Mouse (Mus musculus): ENCODE results near the gene Cr2. TPM values are rescaled to one million over a fixed set of nuclear protein-coding genes. Genes with fewer than 3 reads are reported as not detected.
A peak's percentile ranks its signal among the peaks of the same experiment; 100 is the strongest.
"Not testable (repeated sequence)": the region's sequence is repeated elsewhere in the genome, so short reads cannot be mapped to it uniquely, and the experiment has no call there.

Gene Cr2
- 0.30 and 0.94 TPM in 2 replicates for polyA plus RNA-seq (2015; fragmentation: Nextera tagmentation; extraction: Ambion mirVana)

DNA sequence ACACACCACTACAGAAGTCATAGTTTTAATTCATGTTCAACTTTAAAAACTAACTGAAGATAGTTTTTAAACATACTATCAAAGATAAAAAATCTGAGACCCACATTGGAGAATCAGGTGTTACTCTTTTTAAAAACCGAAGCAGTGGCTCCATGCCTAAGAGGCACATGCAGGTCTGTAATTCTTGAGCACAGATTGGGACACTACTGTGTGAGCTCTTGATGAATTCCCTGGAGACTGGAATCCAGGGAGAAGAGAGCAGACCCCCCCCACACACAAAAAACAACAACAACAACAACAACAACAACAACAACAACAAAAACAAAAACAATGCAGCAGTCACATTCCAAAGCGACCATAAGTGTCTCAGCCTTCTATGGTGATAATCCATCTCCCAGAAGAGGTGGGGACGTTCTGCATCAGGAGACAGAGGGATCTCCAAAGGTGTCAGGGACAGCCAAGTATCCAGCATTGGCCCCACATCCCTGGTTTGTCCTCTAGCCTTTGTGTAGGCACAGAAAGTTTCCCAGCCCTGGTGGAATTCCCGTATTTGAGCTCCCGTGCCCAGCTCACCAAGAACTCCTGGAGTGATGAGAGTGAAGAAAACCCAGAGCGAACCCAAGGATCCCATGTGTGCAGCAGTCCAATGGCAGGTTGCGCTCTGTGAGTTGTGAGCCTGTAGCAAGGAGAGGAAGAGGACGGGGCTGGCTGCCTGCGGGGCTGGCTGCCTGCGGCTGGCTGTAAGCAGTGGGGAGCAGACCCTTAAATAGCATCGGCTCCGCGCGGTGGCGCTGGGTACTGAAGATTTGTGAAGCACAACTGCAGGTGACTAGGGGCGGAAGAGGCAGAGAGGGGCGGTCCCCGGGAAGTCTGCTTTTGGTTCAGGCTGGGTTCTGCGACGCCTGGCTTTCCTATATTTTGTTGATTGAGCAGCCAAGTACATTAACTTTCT is at the start of gene Cr2:
TSS of gene Cr2 (minus strand) at position 737 of the 952 bp plus-strand sequence.
- WGBS = 6% methylated on average over 20 of the region's 20 CpGs
- H3K4me1 ChIP-seq (ENCODE audit: control insufficient read depth, insufficient read depth, low read length) = no peaks in the 10 kb centered on the region; the same call in 1 of the 2 replicates
- peak within 1 kb of the TSS; percentile 72 for H3K4me2 ChIP-seq (ENCODE audit: low read length)
- no peak within 1 kb of the TSS for H3K27ac ChIP-seq (ENCODE audit: low read length)
- H3K9ac ChIP-seq (ENCODE audit: low read depth, low read length) = peak within 1 kb of the TSS; percentile 53
- ATAC-seq = peak; percentile 99
- H3K27me3 ChIP-seq (ENCODE audit: control insufficient read depth, insufficient read depth, low read depth, low read length) = no peaks in the 10 kb centered on the region
- H3K4me3 ChIP-seq (ENCODE audit: low read depth, low read length) = peak within 1 kb of the TSS; percentile 36
- no peaks in the 10 kb centered on the region for H3K36me3 ChIP-seq (ENCODE audit: control insufficient read depth, insufficient read depth, low read length)
- H3K9me3 ChIP-seq (replicated peaks; ENCODE audit: control insufficient read depth, low read length, poor library complexity, severe bottlenecking) = no peaks in the 10 kb centered on the region

DNA sequence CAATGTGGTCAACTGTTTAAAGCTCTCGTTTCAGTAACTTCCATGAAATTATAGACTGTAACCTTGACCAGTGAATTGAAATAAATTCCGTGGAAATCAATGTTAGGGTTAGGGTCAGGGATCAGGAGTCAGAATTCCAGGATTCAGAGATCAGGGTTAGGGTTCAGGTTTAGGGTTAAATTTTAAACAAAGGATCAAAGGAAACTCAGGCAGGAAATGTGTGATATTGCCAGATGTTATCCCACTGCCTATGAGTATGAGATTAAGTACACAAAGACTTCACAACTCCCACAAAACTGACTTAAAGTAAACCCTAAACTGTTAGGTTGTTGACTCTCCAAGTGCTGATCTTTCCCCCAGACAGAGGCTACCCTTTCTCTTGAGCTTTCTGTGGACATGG is 45.3 kb upstream of the Cr2 start:
- Histone ChIP-seq H3K9me3 (replicated peaks; ENCODE audit: control insufficient read depth, low read length, poor library complexity, severe bottlenecking) (no peaks in the 10 kb centered on the region), H3K4me1 (ENCODE audit: control insufficient read depth, insufficient read depth, low read length) (no peaks in the 10 kb centered on the region), H3K4me2 (ENCODE audit: low read length) (no peak overlapping the region), H3K36me3 (ENCODE audit: control insufficient read depth, insufficient read depth, low read length) (no peaks in the 10 kb centered on the region), H3K27ac (ENCODE audit: low read length) (no peak overlapping the region), H3K27me3 (ENCODE audit: control insufficient read depth, insufficient read depth, low read depth, low read length) (no peaks in the 10 kb centered on the region), H3K9ac (ENCODE audit: low read depth, low read length) (no peak overlapping the region), H3K4me3 (ENCODE audit: low read depth, low read length) (no peak overlapping the region)
- no peak for ATAC-seq
- WGBS = 53% methylated on average over 2 of the region's 2 CpGs

DNA sequence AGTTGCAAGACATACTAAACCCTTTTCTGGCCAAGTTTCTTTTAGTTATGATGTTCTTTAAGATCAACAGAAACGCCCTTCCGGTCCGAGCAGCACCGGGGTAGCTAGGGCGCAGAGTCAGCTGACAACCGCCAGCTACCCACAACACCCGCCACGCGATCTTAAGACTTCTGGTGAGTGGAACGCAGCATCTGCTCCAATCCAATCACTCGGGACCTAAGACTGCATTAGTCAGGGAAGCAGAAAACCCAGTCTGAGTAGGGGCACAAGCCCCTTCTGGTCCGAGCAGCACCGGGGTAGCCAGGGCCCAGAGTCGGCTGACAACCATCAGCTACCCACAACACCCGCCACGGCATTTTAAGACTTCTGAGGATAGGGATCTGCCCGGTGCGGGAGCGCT is 36.3 kb upstream of the Cr2 start:
- not testable (repeated sequence) for H3K4me2 ChIP-seq (ENCODE audit: low read length); ATAC-seq; H3K36me3 ChIP-seq (ENCODE audit: control insufficient read depth, insufficient read depth, low read length); H3K27me3 ChIP-seq (ENCODE audit: control insufficient read depth, insufficient read depth, low read depth, low read length); H3K9ac ChIP-seq (ENCODE audit: low read depth, low read length); H3K4me1 ChIP-seq (ENCODE audit: control insufficient read depth, insufficient read depth, low read length); H3K4me3 ChIP-seq (ENCODE audit: low read depth, low read length); H3K9me3 ChIP-seq (replicated peaks; ENCODE audit: control insufficient read depth, low read length, poor library complexity, severe bottlenecking); H3K27ac ChIP-seq (ENCODE audit: low read length)
- WGBS = 72% methylated on average over 19 of the region's 19 CpGs

DNA sequence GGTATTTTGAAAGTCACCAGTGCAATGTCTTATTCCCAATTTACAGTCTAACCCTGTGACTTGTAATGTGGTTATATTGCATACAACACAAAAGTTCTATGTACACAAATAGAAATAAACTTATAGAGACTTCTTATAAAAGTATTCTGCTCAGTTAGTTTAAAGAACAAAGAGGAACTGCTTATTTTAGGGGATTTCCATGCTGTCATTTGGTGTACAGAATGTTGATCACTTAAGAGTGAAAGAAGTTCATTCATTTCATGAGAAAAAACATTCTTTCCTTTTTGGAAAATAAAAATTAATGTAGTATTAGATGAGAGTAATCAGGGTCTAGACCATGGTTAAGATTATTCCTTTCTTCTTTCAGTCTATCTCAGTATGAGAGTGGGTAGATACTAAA is 8.2 kb upstream of the Cr2 start:
- Histone ChIP-seq H3K4me3 (ENCODE audit: low read depth, low read length) (no peak overlapping the region), H3K27me3 (ENCODE audit: control insufficient read depth, insufficient read depth, low read depth, low read length) (no peaks in the 10 kb centered on the region), H3K9ac (ENCODE audit: low read depth, low read length) (no peak overlapping the region), H3K27ac (ENCODE audit: low read length) (no peak overlapping the region), H3K36me3 (ENCODE audit: control insufficient read depth, insufficient read depth, low read length) (no peaks in the 10 kb centered on the region), H3K9me3 (replicated peaks; ENCODE audit: control insufficient read depth, low read length, poor library complexity, severe bottlenecking) (no peaks in the 10 kb centered on the region), H3K4me1 (ENCODE audit: control insufficient read depth, insufficient read depth, low read length) (no peaks in the 10 kb centered on the region), H3K4me2 (ENCODE audit: low read length) (no peak overlapping the region)
- no peak for ATAC-seq

DNA sequence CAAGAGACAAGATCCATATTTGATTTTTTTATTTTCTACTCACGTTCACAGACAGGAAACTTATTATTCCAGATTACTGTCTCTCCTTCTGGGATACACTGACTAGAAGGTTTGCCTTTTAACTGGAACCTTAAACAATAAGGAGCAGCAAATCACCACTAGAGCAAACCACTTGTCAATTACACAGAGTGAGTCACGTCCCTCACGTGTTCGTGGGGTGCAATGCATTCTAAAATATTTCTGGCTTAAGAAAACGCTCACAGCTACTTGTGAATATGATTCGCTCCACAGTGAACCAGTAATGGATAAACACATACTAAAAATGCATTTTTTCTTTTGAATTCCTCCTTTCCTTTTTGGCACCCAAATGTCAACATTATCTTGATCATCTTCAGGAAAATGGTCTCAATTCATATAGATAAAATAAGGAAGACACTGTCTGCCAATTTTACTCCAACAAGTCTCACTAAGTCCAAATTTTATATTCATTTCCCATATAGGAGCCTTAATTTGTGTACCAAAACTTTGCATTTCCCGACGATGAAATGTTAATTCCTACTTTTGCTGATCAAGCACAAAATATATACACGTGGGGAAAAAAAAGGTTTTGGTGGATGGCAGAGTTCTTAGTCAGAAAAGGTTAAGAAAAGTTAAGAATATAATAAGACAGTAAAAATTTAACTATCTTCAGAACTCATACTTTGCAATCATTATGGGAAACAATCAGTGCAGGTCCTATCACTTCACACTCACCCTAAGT is 11.3 kb downstream of the Cr2 start:
- no peak for ATAC-seq
- Histone ChIP-seq H3K36me3 (ENCODE audit: control insufficient read depth, insufficient read depth, low read length) (no peaks in the 10 kb centered on the region), H3K4me2 (ENCODE audit: low read length) (no peak overlapping the region), H3K27ac (ENCODE audit: low read length) (no peak overlapping the region), H3K9me3 (replicated peaks; ENCODE audit: control insufficient read depth, low read length, poor library complexity, severe bottlenecking) (no peaks in the 10 kb centered on the region), H3K4me1 (ENCODE audit: control insufficient read depth, insufficient read depth, low read length) (no peaks in the 10 kb centered on the region), H3K9ac (ENCODE audit: low read depth, low read length) (no peak overlapping the region), H3K4me3 (ENCODE audit: low read depth, low read length) (no peak overlapping the region), H3K27me3 (ENCODE audit: control insufficient read depth, insufficient read depth, low read depth, low read length) (no peaks in the 10 kb centered on the region)
- WGBS = 84% methylated on average over 9 of the region's 9 CpGs

DNA sequence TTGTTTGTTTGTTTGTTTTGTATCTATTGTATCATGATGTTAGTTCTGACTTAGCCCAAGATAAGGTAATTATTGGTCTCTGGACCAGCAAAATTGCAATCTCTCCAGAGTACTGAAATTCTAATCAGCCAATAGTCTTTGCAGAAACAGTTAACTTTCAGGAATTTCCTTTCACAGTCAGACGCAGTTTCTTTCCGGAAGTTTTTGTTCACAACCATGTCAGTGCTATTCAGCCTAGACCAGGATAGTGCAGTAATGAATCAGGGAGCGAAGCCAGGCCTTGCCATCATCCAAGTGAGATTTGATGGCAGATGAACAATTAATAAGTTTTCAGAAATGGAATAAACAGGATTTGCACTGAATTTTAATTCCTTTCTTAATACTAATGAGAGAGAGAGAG is 44.4 kb downstream of the Cr2 start:
- H3K4me1 ChIP-seq (ENCODE audit: control insufficient read depth, insufficient read depth, low read length) = peaks cover 15% of the 10 kb centered on the region
- no peak for ATAC-seq
- H3K4me2 ChIP-seq (ENCODE audit: low read length) = peak overlapping the region; percentile 71
- WGBS = 59% methylated on average over 3 of the region's 3 CpGs
- no peaks in the 10 kb centered on the region for H3K9me3 ChIP-seq (replicated peaks; ENCODE audit: control insufficient read depth, low read length, poor library complexity, severe bottlenecking)
- 0 out of 2 replicates have a peak overlapping the region, but pooled peaks have one; percentile 41 for H3K9ac ChIP-seq (ENCODE audit: low read depth, low read length)
- H3K27ac ChIP-seq (ENCODE audit: low read length) = no peak overlapping the region; the same call in 1 of the 2 replicates
- H3K27me3 ChIP-seq (ENCODE audit: control insufficient read depth, insufficient read depth, low read depth, low read length) = no peaks in the 10 kb centered on the region
- peak overlapping the region; percentile 65 for H3K4me3 ChIP-seq (ENCODE audit: low read depth, low read length)
- no peaks in the 10 kb centered on the region for H3K36me3 ChIP-seq (ENCODE audit: control insufficient read depth, insufficient read depth, low read length)

DNA sequence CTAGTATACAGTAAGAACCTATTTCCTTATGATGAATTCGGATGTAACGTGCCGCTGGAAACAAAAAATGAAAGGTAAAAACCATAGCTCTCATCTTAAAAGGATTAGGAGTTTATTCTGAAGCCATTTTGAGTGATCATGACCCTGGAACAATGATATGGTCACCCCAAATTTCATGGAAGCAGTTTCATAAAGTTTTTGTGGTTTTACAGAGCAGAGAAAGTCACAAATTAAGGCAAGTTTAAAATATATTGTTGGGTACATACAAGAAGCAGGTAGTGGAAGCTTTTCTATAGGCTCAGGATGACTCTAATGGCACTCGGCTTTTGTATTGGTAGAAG is 44.9 kb downstream of the Cr2 start:
- 0 out of 2 replicates have a peak, but pooled peaks cover 2% of the 10 kb centered on the region for H3K36me3 ChIP-seq (ENCODE audit: control insufficient read depth, insufficient read depth, low read length)
- peaks cover 15% of the 10 kb centered on the region for H3K4me1 ChIP-seq (ENCODE audit: control insufficient read depth, insufficient read depth, low read length)

DNA sequence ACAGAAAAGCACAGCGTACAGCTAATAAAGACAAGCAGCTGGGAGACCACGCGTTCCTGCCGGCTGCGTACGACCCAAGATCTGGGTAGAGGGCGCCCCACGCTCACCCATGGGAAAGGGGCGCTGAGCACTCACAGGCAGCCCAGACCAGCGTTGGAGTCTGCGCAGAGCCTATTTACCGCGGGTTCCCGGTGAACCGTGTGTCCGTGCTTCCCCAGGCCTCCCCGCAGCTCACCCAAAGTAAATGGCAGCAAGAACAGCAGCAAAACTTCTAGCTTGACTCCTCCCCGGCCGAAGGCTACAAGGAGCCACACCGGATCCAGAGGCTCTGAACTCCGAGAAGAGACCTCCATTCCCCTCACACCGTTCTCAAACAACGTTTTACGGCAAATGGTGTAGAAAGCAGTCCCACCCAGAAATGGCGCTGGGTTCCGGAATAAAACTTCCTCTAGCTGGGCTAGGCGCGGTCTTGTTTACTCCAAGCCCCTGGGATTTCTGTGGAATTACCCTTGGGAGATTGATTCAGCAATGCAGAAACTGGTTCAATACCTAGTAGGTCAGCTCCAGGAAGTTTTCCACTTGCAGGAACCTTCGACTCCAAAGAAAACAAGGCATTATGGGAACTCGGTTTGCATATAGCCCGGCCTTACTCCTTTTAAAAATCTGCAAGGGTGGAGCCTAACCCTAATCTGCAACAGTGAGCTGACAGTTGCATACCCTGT is 45.4 kb downstream of the Cr2 start, which contains the start of gene Cr1l:
TSS of gene Cr1l (minus strand) at position 634 of the 722 bp plus-strand sequence.
- WGBS = under 1% methylated on average over 31 of the region's 31 CpGs
- no peaks in the 10 kb centered on the region for H3K27me3 ChIP-seq (ENCODE audit: control insufficient read depth, insufficient read depth, low read depth, low read length)
- peak within 1 kb of the TSS; percentile 71 for H3K4me2 ChIP-seq (ENCODE audit: low read length)
- no peaks in the 10 kb centered on the region for H3K9me3 ChIP-seq (replicated peaks; ENCODE audit: control insufficient read depth, low read length, poor library complexity, severe bottlenecking)
- 0 out of 2 replicates have a peak, but pooled peaks cover 2% of the 10 kb centered on the region for H3K36me3 ChIP-seq (ENCODE audit: control insufficient read depth, insufficient read depth, low read length)
- peaks cover 15% of the 10 kb centered on the region for H3K4me1 ChIP-seq (ENCODE audit: control insufficient read depth, insufficient read depth, low read length)
- peak; percentile 99 for ATAC-seq
- peak within 1 kb of the TSS; percentile 96 for H3K27ac ChIP-seq (ENCODE audit: low read length)
- peak within 1 kb of the TSS; percentile 65 for H3K4me3 ChIP-seq (ENCODE audit: low read depth, low read length)
- peak within 1 kb of the TSS; percentile 81 for H3K9ac ChIP-seq (ENCODE audit: low read depth, low read length)

More for the DNA sequence above, 44.9 kb downstream of the Cr2 start:
- ATAC-seq = no peak
- peak overlapping the region; percentile 96 for H3K27ac ChIP-seq (ENCODE audit: low read length)
- H3K9ac ChIP-seq (ENCODE audit: low read depth, low read length) = peak overlapping the region; percentile 81
- H3K9me3 ChIP-seq (replicated peaks; ENCODE audit: control insufficient read depth, low read length, poor library complexity, severe bottlenecking) = no peaks in the 10 kb centered on the region
- H3K4me2 ChIP-seq (ENCODE audit: low read length) = peak overlapping the region; percentile 71
- WGBS = 27% methylated on average over 4 of the region's 4 CpGs
- H3K27me3 ChIP-seq (ENCODE audit: control insufficient read depth, insufficient read depth, low read depth, low read length) = no peaks in the 10 kb centered on the region
- peak overlapping the region; percentile 65 for H3K4me3 ChIP-seq (ENCODE audit: low read depth, low read length)
